Mouse (Mus musculus): ENCODE data around the gene Gpr15. TPM values are rescaled to one million over a fixed set of nuclear protein-coding genes. Genes with fewer than 3 reads are reported as not detected.

The Gpr15 gene
- polyA plus RNA-seq, 1 experiment from 2014 or later = not detected

GRCm38 (mm10) chr16:58671212-58671985 is 47.5 kb downstream of the Gpr15 start:
- Histone ChIP-seq H3K4me3 (ENCODE audit: inconsistent target) (no peak overlapping the region), H3K36me3 (ENCODE audit: inconsistent target) (peaks cover 16% of the 10 kb centered on the region; the same call in 1 of the 2 replicates), H3K27ac (no peak overlapping the region), H3K79me2 (ENCODE audit: inconsistent target) (no peaks in the 10 kb centered on the region)
- 87% methylated on average over 7 of the region's 8 CpGs for WGBS (ENCODE audit: missing documents)

GRCm38 (mm10) chr16:58670643-58671042 is 48.2 kb downstream of the Gpr15 start:
- Histone ChIP-seq H3K79me2 (ENCODE audit: inconsistent target) (no peaks in the 10 kb centered on the region), H3K27ac (no peak overlapping the region), H3K4me3 (ENCODE audit: inconsistent target) (peak overlapping the region; percentile 41), H3K36me3 (ENCODE audit: inconsistent target) (peaks cover 16% of the 10 kb centered on the region; the same call in 1 of the 2 replicates)
- WGBS (ENCODE audit: missing documents) = under 1% methylated on average over 25 of the region's 25 CpGs

DNA sequence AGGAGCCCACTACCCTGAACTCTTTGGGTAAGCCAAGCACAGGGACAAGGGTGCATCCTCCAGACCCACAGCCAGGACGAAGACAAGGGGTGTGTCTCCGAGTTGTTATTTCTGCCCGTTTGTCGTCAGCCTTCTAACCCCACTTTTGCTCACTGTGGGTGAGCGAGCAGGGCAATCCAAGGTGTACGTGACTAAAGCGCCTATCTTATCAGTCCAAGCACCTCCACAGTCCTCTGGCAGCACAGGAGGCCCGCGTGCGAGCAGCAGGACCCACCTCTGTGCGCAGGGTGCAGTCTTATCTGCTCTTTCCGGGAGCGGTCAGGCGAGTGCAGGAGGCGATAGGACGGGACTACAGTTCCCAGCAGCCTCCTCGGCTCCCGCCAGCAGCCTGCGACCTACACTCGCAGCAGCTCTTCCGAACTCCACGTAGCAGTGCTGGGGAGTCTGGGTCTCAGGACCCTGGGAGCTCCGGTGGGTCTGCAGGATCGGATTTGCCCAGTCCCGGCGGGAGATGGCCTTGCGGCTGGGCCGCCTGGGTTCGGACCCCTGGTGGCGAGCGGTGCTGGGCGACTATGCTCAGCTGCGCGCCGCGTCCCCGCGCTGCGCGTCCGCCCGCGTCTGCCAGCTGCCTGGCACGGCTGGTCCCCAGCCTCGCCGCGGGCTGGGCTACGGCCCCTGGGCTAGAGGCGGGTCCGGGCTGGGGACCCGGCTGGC is 48.8 kb downstream of the Gpr15 start, which contains the start of gene Cpox:
Gene Cpox (plus strand): TSS at position 376 of the 714 bp plus-strand sequence.
- under 1% methylated on average over 51 of the region's 51 CpGs for WGBS (ENCODE audit: missing documents)
- Histone ChIP-seq H3K4me3 (ENCODE audit: inconsistent target) (peak within 1 kb of the TSS; percentile 60), H3K27ac (peak within 1 kb of the TSS; percentile 34; the same call in 1 of the 2 replicates), H3K36me3 (ENCODE audit: inconsistent target) (peaks cover 14% of the 10 kb centered on the region; the same call in 1 of the 2 replicates), H3K79me2 (ENCODE audit: inconsistent target) (no peaks in the 10 kb centered on the region)

DNA sequence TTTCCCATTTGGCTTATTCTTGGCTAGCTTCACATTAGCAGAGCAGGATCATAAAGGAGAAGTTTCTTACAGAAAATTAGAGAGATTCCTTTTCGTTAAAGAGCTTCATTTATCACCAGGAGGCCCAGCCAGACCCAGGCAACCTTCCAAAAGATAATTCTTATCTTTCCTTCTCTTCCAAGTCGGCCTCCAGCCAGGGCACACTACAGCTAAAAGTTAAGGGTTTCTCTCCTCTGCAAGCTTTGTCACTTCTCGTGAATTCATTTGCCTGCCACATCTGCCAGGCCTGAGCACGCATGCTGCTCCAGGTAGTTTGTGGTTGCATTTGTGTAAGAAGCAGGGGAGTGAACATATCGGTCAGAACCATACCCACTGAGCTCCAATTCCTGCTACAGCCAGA is 49.6 kb downstream of the Gpr15 start:
- 80% methylated on average over 5 of the region's 5 CpGs for WGBS (ENCODE audit: missing documents)
- Histone ChIP-seq H3K36me3 (ENCODE audit: inconsistent target) (peaks cover 6% of the 10 kb centered on the region; the same call in 1 of the 2 replicates), H3K27ac (no peak overlapping the region), H3K79me2 (ENCODE audit: inconsistent target) (no peaks in the 10 kb centered on the region), H3K4me3 (ENCODE audit: inconsistent target) (no peak overlapping the region)

GRCm38 (mm10) chr16:58668586-58668985 is 50.3 kb downstream of the Gpr15 start:
- Histone ChIP-seq H3K79me2 (ENCODE audit: inconsistent target) (no peaks in the 10 kb centered on the region), H3K36me3 (ENCODE audit: inconsistent target) (no peaks in the 10 kb centered on the region), H3K27ac (no peak overlapping the region), H3K4me3 (ENCODE audit: inconsistent target) (no peak overlapping the region)
- 100% methylated on average over 3 of the region's 3 CpGs for WGBS (ENCODE audit: missing documents)

Other genes with a start within 250 kb of the Gpr15 start
- gene St3gal6, start 194.8 kb downstream of the Gpr15 start, polyA plus RNA-seq (2018) = 0.52 to 3.2 TPM (median 0.86 TPM) in 3 replicates
- gene Gm813, start 102.1 kb downstream of the Gpr15 start, polyA plus RNA-seq (2018) = not detected in 3 replicates
- not detected in 3 replicates for gene E330017A01Rik, start 80.3 kb downstream of the Gpr15 start, polyA plus RNA-seq (2018)
- gene Cpox, start 48.8 kb downstream of the Gpr15 start, polyA plus RNA-seq (2018) = 8.6 to 10.9 TPM (median 9.6 TPM) in 3 replicates
- gene Cldnd1, start 8.8 kb upstream of the Gpr15 start, polyA plus RNA-seq (2018) = 15.5 to 31.0 TPM (median 28.5 TPM) in 3 replicates
- not detected in 3 replicates for gene Olfr172, start 44.1 kb upstream of the Gpr15 start, polyA plus RNA-seq (2018)
- not detected in 3 replicates for gene Olfr173, start 81.2 kb upstream of the Gpr15 start, polyA plus RNA-seq (2018)
- gene Olfr175-ps1, start 107.7 kb upstream of the Gpr15 start, polyA plus RNA-seq (2018) = not detected in 3 replicates
- not detected in 3 replicates for gene Olfr177, start 155.7 kb upstream of the Gpr15 start, polyA plus RNA-seq (2018)
- not detected in 3 replicates for gene Olfr178, start 173.0 kb upstream of the Gpr15 start, polyA plus RNA-seq (2018)
- gene Olfr181, start 209.7 kb upstream of the Gpr15 start, polyA plus RNA-seq (2018) = not detected in 3 replicates
- not detected in 3 replicates for gene Olfr180, start 210.3 kb upstream of the Gpr15 start, polyA plus RNA-seq (2018)

All from macrophage (primary cell).